Mouse (Mus musculus): Measurements from ENCODE around the gene Ubac2. TPM values are rescaled to one million over a fixed set of nuclear protein-coding genes. Genes with fewer than 3 reads are reported as not detected.

Ubac2 gene
- polyA plus RNA-seq, 1 experiment from 2014 or later = 59.3 TPM

DNA sequence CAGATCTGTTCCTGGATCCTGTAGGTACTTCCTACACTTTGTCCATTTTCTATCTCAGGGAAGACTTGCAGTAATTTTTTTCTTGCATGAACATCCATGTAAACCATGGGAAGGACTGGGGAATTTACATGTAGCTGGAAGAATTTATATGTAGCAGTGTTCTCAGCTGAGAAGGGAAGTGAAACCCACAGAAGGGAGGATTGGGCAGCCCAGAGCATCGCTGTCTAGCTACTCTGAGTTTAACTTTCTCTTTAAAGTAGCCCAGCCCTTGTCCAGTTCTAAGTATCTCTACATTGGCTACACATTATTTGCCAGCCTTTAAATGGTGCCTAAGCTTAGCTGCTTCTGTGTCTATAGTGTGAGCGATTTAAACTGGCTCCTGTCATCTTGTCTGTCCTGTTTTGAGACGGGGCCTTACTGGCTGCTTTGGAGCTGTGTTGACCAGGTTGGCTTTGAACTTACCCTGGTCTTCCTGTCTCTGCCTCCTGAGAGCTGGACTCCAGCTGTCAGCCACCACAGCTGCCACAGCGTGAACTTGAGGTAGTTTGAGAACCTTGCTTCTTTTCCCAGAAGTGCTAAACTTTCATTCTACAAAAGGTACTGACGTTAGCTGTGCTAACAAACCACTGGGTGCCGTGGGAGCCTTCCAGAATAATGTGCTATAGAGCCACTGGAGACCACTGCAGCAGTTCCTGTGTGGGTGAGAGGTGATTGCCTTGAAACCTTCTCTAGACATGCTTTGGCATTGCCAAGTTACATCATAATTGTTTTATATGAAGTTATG, 38.1 kb downstream of the Ubac2 start:
- H3K4me3 ChIP-seq (replicated peaks) = no peak overlapping the region
- H3K4me1 ChIP-seq (replicated peaks) = peaks cover 6% of the 10 kb centered on the region; the same call in 1 of the 2 replicates
- no peak overlapping the region for H3K9ac ChIP-seq
- 0 out of 2 replicates have a peak, but pooled peaks cover 7% of the 10 kb centered on the region for H3K36me3 ChIP-seq
- ATAC-seq = no peak
- 90% methylated on average over 6 of the region's 6 CpGs for WGBS
- no peaks in the 10 kb centered on the region for H3K9me3 ChIP-seq
- H3K4me2 ChIP-seq (replicated peaks) = no peak overlapping the region
- no peak overlapping the region for H3K27ac ChIP-seq
- no peaks in the 10 kb centered on the region for H3K27me3 ChIP-seq (replicated peaks)

DNA sequence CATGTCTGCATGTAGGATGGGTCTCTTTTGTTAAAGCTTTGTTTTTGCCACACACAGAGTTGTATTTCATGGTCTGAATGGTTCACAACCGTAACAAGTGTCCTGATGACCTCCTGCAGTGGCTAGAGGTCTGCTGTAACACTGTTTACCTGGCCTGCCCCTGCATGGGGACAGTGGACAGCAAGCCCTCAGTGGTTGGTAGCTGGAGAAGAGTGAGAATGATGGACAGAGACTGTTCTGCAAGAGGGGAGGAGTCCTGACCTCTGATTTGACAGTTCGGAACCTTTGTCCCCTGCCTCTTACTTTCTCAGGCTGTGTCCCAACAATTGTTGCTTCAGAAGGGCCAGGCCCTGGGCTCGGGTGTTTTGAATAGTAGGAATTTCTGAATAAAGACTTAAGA, 39.8 kb downstream of the Ubac2 start:
- no peak overlapping the region for H3K9ac ChIP-seq
- WGBS = 80% methylated on average over 3 of the region's 3 CpGs
- H3K9me3 ChIP-seq = no peaks in the 10 kb centered on the region
- no peak overlapping the region for H3K27ac ChIP-seq
- H3K4me1 ChIP-seq (replicated peaks) = peaks cover 6% of the 10 kb centered on the region; the same call in 1 of the 2 replicates
- no peak overlapping the region for H3K4me3 ChIP-seq (replicated peaks)
- H3K36me3 ChIP-seq = no peaks in the 10 kb centered on the region
- ATAC-seq = no peak
- no peaks in the 10 kb centered on the region for H3K27me3 ChIP-seq (replicated peaks)
- no peak overlapping the region for H3K4me2 ChIP-seq (replicated peaks)

DNA sequence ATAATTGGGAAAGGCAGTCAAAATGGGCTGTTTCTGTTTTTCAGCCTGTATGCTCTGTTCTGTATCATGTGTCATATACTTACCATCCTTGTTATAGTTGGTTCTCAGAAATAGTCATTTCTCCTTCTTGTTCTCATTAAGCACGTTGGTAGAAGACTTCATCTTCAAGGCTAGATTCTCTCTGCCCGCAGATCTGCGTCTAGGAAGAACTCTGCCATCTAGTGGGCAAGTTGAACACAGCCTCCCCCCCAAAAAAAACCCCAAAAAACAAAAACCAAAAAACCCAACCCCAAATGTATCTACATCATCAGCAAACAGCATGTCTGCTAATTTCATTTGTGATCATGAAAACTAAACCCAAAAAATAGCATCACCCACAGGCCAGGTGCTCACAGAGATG, 41.3 kb downstream of the Ubac2 start:
- Histone ChIP-seq H3K27me3 (replicated peaks) (no peaks in the 10 kb centered on the region), H3K4me2 (replicated peaks) (no peak overlapping the region), H3K36me3 (no peaks in the 10 kb centered on the region), H3K9ac (no peak overlapping the region), H3K27ac (no peak overlapping the region), H3K4me3 (replicated peaks) (no peak overlapping the region), H3K4me1 (replicated peaks) (peaks cover 10% of the 10 kb centered on the region; the same call in 1 of the 2 replicates), H3K9me3 (no peaks in the 10 kb centered on the region)
- WGBS = 17% methylated on average over 3 of the region's 3 CpGs
- ATAC-seq = no peak

- no peaks in the 10 kb centered on the region for H3K27me3 ChIP-seq (replicated peaks)
- H3K9me3 ChIP-seq = no peaks in the 10 kb centered on the region
- WGBS = 73% methylated on average over 12 of the region's 12 CpGs
- no peak overlapping the region for H3K27ac ChIP-seq
- H3K9ac ChIP-seq = no peak overlapping the region
- H3K36me3 ChIP-seq = no peaks in the 10 kb centered on the region
- no peak overlapping the region for H3K4me3 ChIP-seq (replicated peaks)
- ATAC-seq = peak; percentile 58
- H3K4me1 ChIP-seq (replicated peaks) = peaks cover 10% of the 10 kb centered on the region; the same call in 1 of the 2 replicates
- no peak overlapping the region for H3K4me2 ChIP-seq (replicated peaks)
These were observed 42.2 kb downstream of the Ubac2 start for GRCm38 (mm10) chr14:121920511-121921124.

- Histone ChIP-seq H3K4me1 (replicated peaks) (peaks cover 10% of the 10 kb centered on the region; the same call in 1 of the 2 replicates), H3K9me3 (no peaks in the 10 kb centered on the region), H3K27ac (no peak overlapping the region), H3K4me3 (replicated peaks) (no peak overlapping the region), H3K36me3 (no peaks in the 10 kb centered on the region), H3K27me3 (replicated peaks) (no peaks in the 10 kb centered on the region), H3K9ac (no peak overlapping the region), H3K4me2 (replicated peaks) (no peak overlapping the region)
- no peak for ATAC-seq
- WGBS = 88% methylated on average over 4 of the region's 4 CpGs
These were observed 43.6 kb downstream of the Ubac2 start for GRCm38 (mm10) chr14:121922016-121922415.

GRCm38 (mm10) chr14:121922731-121923130, 44.3 kb downstream of the Ubac2 start:
- Histone ChIP-seq H3K4me3 (replicated peaks) (no peak overlapping the region), H3K36me3 (no peaks in the 10 kb centered on the region), H3K27ac (no peak overlapping the region), H3K4me2 (replicated peaks) (no peak overlapping the region), H3K27me3 (replicated peaks) (no peaks in the 10 kb centered on the region), H3K4me1 (replicated peaks) (peaks cover 10% of the 10 kb centered on the region; the same call in 1 of the 2 replicates), H3K9ac (no peak overlapping the region), H3K9me3 (no peaks in the 10 kb centered on the region)
- WGBS = 73% methylated on average over 4 of the region's 4 CpGs
- ATAC-seq = no peak

- WGBS = 61% methylated on average over 6 of the region's 6 CpGs
- Histone ChIP-seq H3K4me2 (replicated peaks) (no peak overlapping the region), H3K27ac (no peak overlapping the region), H3K9me3 (no peaks in the 10 kb centered on the region), H3K4me3 (replicated peaks) (no peak overlapping the region), H3K36me3 (no peaks in the 10 kb centered on the region), H3K9ac (no peak overlapping the region), H3K4me1 (replicated peaks) (peaks cover 11% of the 10 kb centered on the region; the same call in 1 of the 2 replicates), H3K27me3 (replicated peaks) (no peaks in the 10 kb centered on the region)
- no peak for ATAC-seq
These were observed 46.5 kb downstream of the Ubac2 start for GRCm38 (mm10) chr14:121924876-121925275.

DNA sequence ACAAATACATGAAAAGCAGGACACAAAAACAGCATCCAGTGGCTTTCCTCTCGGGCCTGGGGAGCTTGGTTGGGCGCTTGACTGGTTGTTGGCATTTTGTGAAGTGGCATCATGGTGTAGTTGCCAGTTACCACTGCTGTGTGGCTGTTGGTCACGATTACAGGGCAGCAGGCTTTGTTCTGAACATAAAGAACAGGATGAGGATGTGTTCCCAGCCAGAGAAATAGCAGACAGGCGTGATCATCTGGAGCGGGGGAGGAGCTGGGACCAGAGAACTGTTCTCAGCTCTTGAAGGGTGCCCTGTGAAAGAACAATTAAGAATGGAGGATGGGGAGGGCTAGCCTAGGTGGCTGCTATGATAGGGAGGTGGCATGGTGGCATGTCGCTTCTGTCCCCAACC, 48.5 kb downstream of the Ubac2 start:
- Histone ChIP-seq H3K4me2 (replicated peaks) (no peak overlapping the region), H3K27me3 (replicated peaks) (no peaks in the 10 kb centered on the region), H3K9me3 (no peaks in the 10 kb centered on the region), H3K36me3 (no peaks in the 10 kb centered on the region), H3K9ac (no peak overlapping the region), H3K27ac (no peak overlapping the region), H3K4me1 (replicated peaks) (0 out of 2 replicates have a peak, but pooled peaks cover 5% of the 10 kb centered on the region), H3K4me3 (replicated peaks) (no peak overlapping the region)
- ATAC-seq = no peak
- 85% methylated on average over 6 of the region's 6 CpGs for WGBS

- Histone ChIP-seq H3K4me1 (replicated peaks) (0 out of 2 replicates have a peak, but pooled peaks cover 5% of the 10 kb centered on the region), H3K9me3 (no peaks in the 10 kb centered on the region), H3K4me3 (replicated peaks) (no peak overlapping the region), H3K27ac (no peak overlapping the region), H3K9ac (no peak overlapping the region), H3K4me2 (replicated peaks) (no peak overlapping the region), H3K27me3 (replicated peaks) (no peaks in the 10 kb centered on the region), H3K36me3 (no peaks in the 10 kb centered on the region)
- WGBS = 96% methylated on average over 8 of the region's 8 CpGs
- ATAC-seq = no peak
These were observed 49.0 kb downstream of the Ubac2 start for GRCm38 (mm10) chr14:121927451-121927850.

DNA sequence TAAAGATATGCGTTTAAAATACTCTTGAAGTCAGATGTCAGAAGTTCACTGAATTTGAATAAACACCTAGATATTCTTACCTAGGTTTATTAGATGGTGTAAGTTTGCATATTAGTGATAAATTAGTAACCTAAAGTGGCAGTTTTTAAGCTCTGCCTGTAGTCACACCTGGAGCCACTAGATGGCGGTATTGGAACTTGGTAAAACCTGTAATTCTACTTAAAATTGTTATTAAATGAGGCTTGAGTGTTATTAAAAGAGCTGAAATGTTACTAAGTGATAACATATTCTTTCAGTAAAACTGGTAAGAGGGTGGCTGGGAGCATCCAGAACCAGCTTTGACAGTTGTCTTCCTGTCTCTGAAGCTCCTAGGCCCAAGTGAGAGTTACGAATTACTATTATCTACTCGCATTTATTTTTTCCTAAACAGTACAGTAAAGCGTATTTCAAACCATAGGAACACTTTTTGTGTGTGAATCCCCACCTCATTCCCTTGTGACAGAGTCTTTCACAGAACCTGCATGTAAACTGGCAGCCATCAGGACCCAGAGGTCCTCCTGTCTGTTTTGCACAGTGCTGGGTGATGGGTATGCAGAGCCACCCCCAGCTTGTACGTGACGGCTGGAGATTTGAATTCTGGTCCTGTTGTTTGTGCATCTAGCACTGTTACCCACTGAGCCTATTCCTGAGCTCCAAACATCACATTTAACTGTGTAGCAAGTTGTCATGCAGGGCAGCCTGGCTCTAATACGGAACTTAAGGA, 50.1 kb downstream of the Ubac2 start:
- 0 out of 2 replicates have a peak, but pooled peaks have one; percentile 29 for ATAC-seq
- no peak overlapping the region for H3K9ac ChIP-seq
- H3K27me3 ChIP-seq (replicated peaks) = no peaks in the 10 kb centered on the region
- H3K27ac ChIP-seq = no peak overlapping the region; the same call in 1 of the 2 replicates
- no peaks in the 10 kb centered on the region for H3K36me3 ChIP-seq
- H3K4me2 ChIP-seq (replicated peaks) = no peak overlapping the region
- 0 out of 2 replicates have a peak, but pooled peaks cover 5% of the 10 kb centered on the region for H3K4me1 ChIP-seq (replicated peaks)
- H3K4me3 ChIP-seq (replicated peaks) = no peak overlapping the region
- WGBS = 65% methylated on average over 8 of the region's 8 CpGs
- no peaks in the 10 kb centered on the region for H3K9me3 ChIP-seq

DNA sequence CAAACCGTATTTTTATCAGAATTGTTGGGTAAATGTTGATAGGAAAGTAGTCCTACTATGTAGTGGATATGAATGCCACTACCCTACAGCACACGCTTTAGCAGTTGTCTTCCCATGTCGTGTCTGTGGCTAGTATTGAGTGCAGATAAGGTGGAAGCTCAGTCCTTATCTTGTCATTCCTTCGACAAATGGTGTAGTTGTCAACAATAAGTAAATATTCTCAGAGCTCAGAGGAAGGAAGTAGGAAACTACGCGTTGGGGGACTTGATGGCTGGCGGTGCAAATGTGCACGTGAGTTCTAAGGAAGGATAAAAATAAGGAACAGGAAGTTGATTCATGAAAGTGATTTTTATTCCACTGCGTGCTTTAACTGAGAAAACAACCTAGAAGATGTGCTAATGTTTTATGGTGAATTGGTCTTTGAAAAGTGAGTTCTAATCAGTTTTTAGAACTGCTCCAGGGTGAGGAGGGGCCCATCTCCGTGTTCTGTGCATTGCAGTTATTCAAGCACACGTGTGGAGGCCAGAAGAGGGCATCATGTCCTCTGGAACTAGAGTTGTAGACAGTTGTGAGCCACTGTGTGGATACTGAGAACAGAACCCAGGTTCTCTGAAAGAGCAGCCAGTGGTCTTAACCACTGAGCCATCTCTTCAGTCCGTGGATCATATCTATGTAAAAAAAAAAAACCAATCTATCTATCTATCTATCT, 51.0 kb downstream of the Ubac2 start:
- H3K4me1 ChIP-seq (replicated peaks) = 0 out of 2 replicates have a peak, but pooled peaks cover 2% of the 10 kb centered on the region
- no peak overlapping the region for H3K4me2 ChIP-seq (replicated peaks)
- H3K36me3 ChIP-seq = peaks cover 8% of the 10 kb centered on the region; the same call in 1 of the 2 replicates
- H3K9me3 ChIP-seq = no peaks in the 10 kb centered on the region
- H3K27me3 ChIP-seq (replicated peaks) = no peaks in the 10 kb centered on the region
- no peak overlapping the region for H3K4me3 ChIP-seq (replicated peaks)
- H3K9ac ChIP-seq = no peak overlapping the region
- no peak for ATAC-seq
- WGBS = 75% methylated on average over 12 of the region's 12 CpGs
- no peak overlapping the region; the same call in 1 of the 2 replicates for H3K27ac ChIP-seq
